Mouse (Mus musculus): ENCODE data around the gene Fbxo27. TPM values are rescaled to one million over a fixed set of nuclear protein-coding genes. Genes with fewer than 3 reads are reported as not detected.

Fbxo27 gene
- polyA plus RNA-seq, 1 experiment from 2014 or later = 0.29 TPM

GRCm38 (mm10) chr7:28726600-28726999 is 34.0 kb downstream of the Fbxo27 start:
- Histone ChIP-seq H3K4me1 (replicated peaks) (no peaks in the 10 kb centered on the region), H3K36me3 (no peaks in the 10 kb centered on the region), H3K9me3 (replicated peaks) (0 out of 2 replicates have a peak, but pooled peaks cover 4% of the 10 kb centered on the region), H3K9ac (no peak overlapping the region), H3K27me3 (peaks cover 1% of the 10 kb centered on the region), H3K4me2 (no peak overlapping the region), H3K4me3 (replicated peaks) (no peak overlapping the region), H3K27ac (no peak overlapping the region)
- 9% methylated on average over 14 of the region's 14 CpGs for WGBS (ENCODE audit: insufficient replicate concordance)
- ATAC-seq (ENCODE audit: low read depth) (no peak), DNase-seq (peak; percentile 32)

- Histone ChIP-seq H3K4me1 (replicated peaks) (peaks cover 10% of the 10 kb centered on the region), H3K27ac (no peak overlapping the region), H3K27me3 (peaks cover 12% of the 10 kb centered on the region), H3K9me3 (replicated peaks) (0 out of 2 replicates have a peak, but pooled peaks cover 4% of the 10 kb centered on the region), H3K4me2 (no peak overlapping the region), H3K36me3 (no peaks in the 10 kb centered on the region), H3K9ac (no peak overlapping the region), H3K4me3 (replicated peaks) (no peak overlapping the region)
- no peak for DNase-seq
- 56% methylated on average over 10 of the region's 10 CpGs for WGBS (ENCODE audit: insufficient replicate concordance)
- no peak for ATAC-seq (ENCODE audit: low read depth)
These were observed 35.1 kb downstream of the Fbxo27 start for GRCm38 (mm10) chr7:28727649-28728340.

DNA sequence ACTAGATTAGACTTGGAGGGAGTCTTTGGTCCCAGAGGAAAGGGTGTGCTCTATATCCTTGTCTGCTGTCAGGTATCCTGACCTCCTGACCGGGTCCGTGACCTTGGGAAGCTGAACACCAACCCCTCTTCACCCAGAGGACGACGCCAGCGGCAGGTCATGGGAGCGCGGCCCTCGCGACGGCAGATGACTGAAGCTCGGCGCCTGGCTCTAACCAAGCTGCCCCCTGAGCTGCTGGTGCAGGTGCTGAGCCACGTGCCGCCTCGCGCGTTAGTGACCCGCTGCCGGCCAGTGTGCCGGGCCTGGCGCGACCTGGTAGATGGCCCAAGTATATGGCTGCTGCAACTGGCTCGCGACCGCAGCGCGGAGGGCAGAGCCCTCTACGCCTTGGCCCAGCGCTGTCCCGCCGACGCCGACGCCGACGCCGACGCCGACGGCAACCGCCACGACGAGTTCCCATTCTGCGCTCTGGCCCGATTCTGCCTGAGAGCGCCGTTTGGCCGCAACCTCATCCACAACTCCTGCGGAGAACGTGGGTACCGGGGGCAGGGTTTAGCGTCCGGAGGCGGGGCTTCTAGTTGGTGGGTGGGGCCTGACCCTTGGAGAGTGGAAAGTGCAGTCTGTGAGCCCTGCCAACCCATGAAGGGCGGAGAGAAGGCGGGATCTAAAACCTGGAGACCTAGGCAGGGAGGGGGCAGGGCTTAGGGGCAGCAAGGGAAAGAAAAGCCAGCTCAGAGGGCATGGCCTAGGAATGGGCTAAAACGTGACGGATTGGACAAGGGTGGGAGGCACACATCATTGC is 39.9 kb downstream of the Fbxo27 start:
- WGBS (ENCODE audit: insufficient replicate concordance) = 5% methylated on average over 58 of the region's 58 CpGs
- Histone ChIP-seq H3K4me2 (peak overlapping the region; percentile 85), H3K36me3 (peaks cover under 1% of the 10 kb centered on the region; the same call in 1 of the 2 replicates), H3K27ac (no peak overlapping the region), H3K27me3 (peaks cover 12% of the 10 kb centered on the region), H3K4me3 (replicated peaks) (peak overlapping the region; percentile 59), H3K4me1 (replicated peaks) (peaks cover 19% of the 10 kb centered on the region), H3K9ac (peak overlapping the region; percentile 51), H3K9me3 (replicated peaks) (0 out of 2 replicates have a peak, but pooled peaks cover 4% of the 10 kb centered on the region)
- DNase-seq (peak; percentile 84), ATAC-seq (ENCODE audit: low read depth) (peak; percentile 91)

DNA sequence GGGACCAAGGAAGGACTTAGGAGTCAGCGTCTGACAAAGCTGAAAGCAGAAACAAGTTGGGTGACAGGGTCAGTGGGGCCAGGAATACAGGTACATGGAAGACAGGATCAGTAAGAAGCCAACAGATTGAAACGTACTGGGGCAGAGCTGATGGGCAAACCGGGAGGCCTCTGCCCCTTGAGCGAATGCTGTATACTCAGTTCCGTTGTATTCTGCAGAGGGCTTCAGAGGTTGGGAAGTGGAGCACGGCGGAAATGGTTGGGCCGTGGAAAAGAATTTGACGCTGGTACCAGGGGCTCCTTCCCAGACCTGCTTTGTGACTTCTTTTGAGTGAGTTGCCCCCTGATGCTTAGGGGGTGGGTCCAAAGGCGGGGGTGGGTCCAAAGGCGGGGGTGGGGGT is 40.6 kb downstream of the Fbxo27 start:
- DNase-seq (no peak), ATAC-seq (ENCODE audit: low read depth) (0 out of 2 replicates have a peak, but pooled peaks have one; percentile 1)
- Histone ChIP-seq H3K9ac (peak overlapping the region; percentile 51; the same call in 1 of the 2 replicates), H3K27ac (no peak overlapping the region), H3K4me3 (replicated peaks) (peak overlapping the region; percentile 59), H3K27me3 (peaks cover 12% of the 10 kb centered on the region), H3K4me2 (peak overlapping the region; percentile 85), H3K36me3 (peaks cover 7% of the 10 kb centered on the region), H3K9me3 (replicated peaks) (0 out of 2 replicates have a peak, but pooled peaks cover 4% of the 10 kb centered on the region), H3K4me1 (replicated peaks) (peaks cover 19% of the 10 kb centered on the region)
- 18% methylated on average over 11 of the region's 11 CpGs for WGBS (ENCODE audit: insufficient replicate concordance)

GRCm38 (mm10) chr7:28735701-28736100 is 43.1 kb downstream of the Fbxo27 start:
- no peak overlapping the region for H3K4me3 ChIP-seq (replicated peaks)
- no peak for DNase-seq
- H3K27me3 ChIP-seq = peaks cover 12% of the 10 kb centered on the region
- no peak overlapping the region for H3K27ac ChIP-seq
- no peak overlapping the region for H3K9ac ChIP-seq
- H3K4me1 ChIP-seq (replicated peaks) = peaks cover 29% of the 10 kb centered on the region
- H3K9me3 ChIP-seq (replicated peaks) = 0 out of 2 replicates have a peak, but pooled peaks cover 4% of the 10 kb centered on the region
- ATAC-seq (ENCODE audit: low read depth) = no peak
- WGBS (ENCODE audit: insufficient replicate concordance) = 71% methylated on average over 6 of the region's 6 CpGs
- H3K4me2 ChIP-seq = no peak overlapping the region
- H3K36me3 ChIP-seq = peaks cover 29% of the 10 kb centered on the region

DNA sequence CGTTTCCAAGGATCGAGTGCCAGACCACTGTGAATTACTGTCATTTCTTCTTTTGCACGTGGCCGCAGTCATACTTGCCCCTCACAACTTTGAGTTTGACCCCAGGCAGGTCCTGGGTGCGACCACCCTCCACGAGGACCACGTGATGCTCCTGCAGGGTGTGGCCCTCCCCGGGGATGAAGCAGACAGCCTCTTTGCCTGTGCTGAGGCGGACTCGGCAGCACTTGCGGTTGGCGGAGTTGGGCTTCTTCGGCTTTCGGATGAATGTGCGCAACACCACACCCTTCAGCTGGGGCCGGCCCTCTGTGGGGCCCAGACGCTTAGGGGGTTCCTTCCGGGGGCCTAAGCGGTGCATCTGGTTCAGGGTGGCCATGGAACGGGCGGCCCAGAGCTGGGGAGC is 47.2 kb downstream of the Fbxo27 start:
- no peak for ATAC-seq (ENCODE audit: low read depth)

GRCm38 (mm10) chr7:28740949-28741348 is 48.3 kb downstream of the Fbxo27 start:
- Histone ChIP-seq H3K9me3 (replicated peaks) (no peaks in the 10 kb centered on the region), H3K4me3 (replicated peaks) (peak overlapping the region; percentile 87), H3K4me1 (replicated peaks) (peaks cover 27% of the 10 kb centered on the region), H3K27me3 (no peaks in the 10 kb centered on the region), H3K27ac (peak overlapping the region; percentile 80), H3K9ac (peak overlapping the region; percentile 90), H3K4me2 (peak overlapping the region; percentile 89), H3K36me3 (peaks cover 46% of the 10 kb centered on the region)
- ATAC-seq (ENCODE audit: low read depth) = no peak
- DNase-seq = no peak
- WGBS (ENCODE audit: insufficient replicate concordance) = 27% methylated on average over 9 of the region's 9 CpGs

More for the DNA sequence above, 47.2 kb downstream of the Fbxo27 start:
- WGBS (ENCODE audit: insufficient replicate concordance) = 90% methylated on average over 21 of the region's 21 CpGs
- Histone ChIP-seq H3K4me3 (replicated peaks) (no peak overlapping the region), H3K27me3 (no peaks in the 10 kb centered on the region), H3K27ac (no peak overlapping the region), H3K4me2 (no peak overlapping the region), H3K9ac (peak overlapping the region; percentile 10; the same call in 1 of the 2 replicates), H3K36me3 (peaks cover 37% of the 10 kb centered on the region), H3K4me1 (replicated peaks) (peaks cover 27% of the 10 kb centered on the region), H3K9me3 (replicated peaks) (no peaks in the 10 kb centered on the region)
- no peak for DNase-seq

- Histone ChIP-seq H3K4me1 (replicated peaks) (peaks cover 27% of the 10 kb centered on the region), H3K27me3 (no peaks in the 10 kb centered on the region), H3K4me3 (replicated peaks) (peak overlapping the region; percentile 87), H3K27ac (peak overlapping the region; percentile 80), H3K9ac (peak overlapping the region; percentile 90), H3K9me3 (replicated peaks) (no peaks in the 10 kb centered on the region), H3K36me3 (peaks cover 50% of the 10 kb centered on the region), H3K4me2 (peak overlapping the region; percentile 89)
- under 1% methylated on average over 13 of the region's 13 CpGs for WGBS (ENCODE audit: insufficient replicate concordance)
- ATAC-seq (ENCODE audit: low read depth) (peak; percentile 6), DNase-seq (no peak)
These were observed 48.7 kb downstream of the Fbxo27 start for GRCm38 (mm10) chr7:28741368-28741708.

- H3K36me3 ChIP-seq = peaks cover 55% of the 10 kb centered on the region
- WGBS (ENCODE audit: insufficient replicate concordance) = under 1% methylated on average over 39 of the region's 39 CpGs
These were observed 49.2 kb downstream of the Fbxo27 start, which contains the start of the genes Mrps12 and Sars2 for GRCm38 (mm10) chr7:28741709-28742438. Mrps12 (minus strand) TSS chr7:28741820. Sars2 (plus strand) TSS chr7:28741992.

More at GRCm38 (mm10) chr7:28741709-28742438, 49.2 kb downstream of the Fbxo27 start, which contains the start of the genes Mrps12 and Sars2:
- H3K27ac ChIP-seq = peak within 1 kb of the TSS; percentile 80
- peak within 1 kb of the TSS; percentile 90 for H3K9ac ChIP-seq
- peak within 1 kb of the TSS; percentile 89 for H3K4me2 ChIP-seq
- peak within 1 kb of the TSS; percentile 87 for H3K4me3 ChIP-seq (replicated peaks)
- peak; percentile 94 for ATAC-seq (ENCODE audit: low read depth)
- DNase-seq = peak; percentile 93
- no peaks in the 10 kb centered on the region for H3K27me3 ChIP-seq
- peaks cover 27% of the 10 kb centered on the region for H3K4me1 ChIP-seq (replicated peaks)
- no peaks in the 10 kb centered on the region for H3K9me3 ChIP-seq (replicated peaks)
